Mouse (Mus musculus) midbrain, embryonic 13.5 days (tissue): Measurements from ENCODE around the gene Chchd10. TPM values are rescaled to one million over a fixed set of nuclear protein-coding genes. Genes with fewer than 3 reads are reported as not detected.

Experiments
- ATAC-seq: fragments of 200-750 bp; cut with Nextera tagmentation; 2 replicates; pipeline ENCODE4 v1.8.0; 2017; ENCODE audit warnings: mild to moderate bottlenecking, moderate TSS enrichment, moderate library complexity
- H3K27ac ChIP-seq: fragments of 300-500 bp; sonication (generic); 2 replicates; pipeline ENCODE4 v1.5.1; 2015; ENCODE audit warnings: inconsistent platforms, mild to moderate bottlenecking, moderate library complexity
- H3K27me3 ChIP-seq: fragments of 300-500 bp; sonication (generic); 2 replicates; pipeline ENCODE4 v1.6.1; 2015; ENCODE audit warnings: mild to moderate bottlenecking, inconsistent platforms
- H3K36me3 ChIP-seq: fragments of 300-500 bp; sonication (generic); 2 replicates; pipeline ENCODE4 v1.6.1; 2015; ENCODE audit warnings: mild to moderate bottlenecking, inconsistent platforms
- H3K4me1 ChIP-seq: fragments of 300-500 bp; sonication (generic); replicated peaks from 2 replicates; pipeline ENCODE4 v1.6.1; 2015; ENCODE audit warnings: inconsistent platforms
- H3K4me2 ChIP-seq: fragments of 300-500 bp; sonication (generic); replicated peaks from 2 replicates; pipeline ENCODE4 v1.6.1; 2015; ENCODE audit warnings: moderate library complexity, mild to moderate bottlenecking, inconsistent platforms
- H3K4me3 ChIP-seq: fragments of 300-500 bp; sonication (generic); replicated peaks from 2 replicates; pipeline ENCODE4 v1.5.1; 2015; ENCODE audit warnings: mild to moderate bottlenecking, inconsistent platforms
- H3K9ac ChIP-seq: fragments of 300-500 bp; sonication (generic); replicated peaks from 2 replicates; pipeline ENCODE4 v1.6.1; 2015; ENCODE audit warnings: mild to moderate bottlenecking, inconsistent platforms
- H3K9me3 ChIP-seq: fragments of 300-500 bp; sonication (generic); 2 replicates; pipeline ENCODE4 v1.6.1; 2016; ENCODE audit warnings: mild to moderate bottlenecking, inconsistent platforms
- WGBS: fragments of 180-500 bp; shearing (Covaris S2); methylation state at CpG from one replicate; pipeline ENCODE4 v1.1.7; 2015; 5-methylcytosine and 5-hydroxymethylcytosine counted together
- polyA plus RNA-seq: library from polyadenylated mRNA; unstranded; fragments of >200 nt; fragmentation: Nextera tagmentation; extraction: Ambion mirVana; gene quantifications from 2 replicates; pipeline ENCODE4 v1.2.1, GENCODE M21; 2015

Chchd10 gene
- polyA plus RNA-seq, 1 experiment from 2014 or later, result 17.1 TPM

GRCm38 (mm10) chr10:75931311-75931710 is 1.6 kb upstream of the Chchd10 start:
- peaks cover 42% of the 10 kb centered on the region for H3K27me3 ChIP-seq
- H3K4me2 ChIP-seq, result peak overlapping the region; percentile 91
- H3K4me1 ChIP-seq, result peaks cover 43% of the 10 kb centered on the region
- H3K27ac ChIP-seq, result no peak overlapping the region
- peak overlapping the region; percentile 85 for H3K9ac ChIP-seq
- no peak for ATAC-seq
- WGBS, result 25% methylated on average over 7 of the region's 7 CpGs
- H3K4me3 ChIP-seq, result peak overlapping the region; percentile 49
- H3K36me3 ChIP-seq, result peaks cover 21% of the 10 kb centered on the region; the same call in 1 of the 2 replicates
- H3K9me3 ChIP-seq, result no peaks in the 10 kb centered on the region

DNA sequence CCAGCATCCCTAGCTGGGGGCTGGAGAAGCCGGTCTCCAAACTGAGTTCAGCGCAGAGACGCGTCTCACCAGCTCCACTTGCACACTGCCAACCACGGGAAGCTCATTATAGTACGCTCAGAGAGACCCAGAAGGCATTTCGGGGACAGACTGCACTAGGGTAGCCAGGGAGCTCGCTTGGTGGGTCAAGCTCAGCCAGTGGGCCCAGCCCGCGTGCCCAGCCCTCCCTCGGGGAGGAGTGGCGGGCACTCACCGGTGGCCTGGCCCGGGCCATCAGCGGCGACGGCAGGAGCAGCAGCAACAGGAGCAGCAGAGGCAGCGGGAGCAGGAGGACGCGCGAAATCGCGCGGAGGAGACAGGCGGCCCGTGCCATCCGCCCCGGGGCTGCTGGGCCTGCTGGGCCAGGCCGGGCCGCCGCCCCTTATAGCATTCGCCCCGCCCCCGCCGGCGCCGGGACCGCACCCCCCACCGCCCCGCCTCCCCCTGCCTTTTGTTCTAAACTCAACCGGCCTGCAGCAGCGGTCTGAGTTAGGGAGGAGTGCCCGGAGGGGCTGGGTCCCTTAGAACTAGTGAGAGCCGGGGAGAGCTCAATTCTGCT is 750 bp upstream of the Chchd10 start:
- peaks cover 12% of the 10 kb centered on the region; the same call in 1 of the 2 replicates for H3K36me3 ChIP-seq
- under 1% methylated on average over 37 of the region's 44 CpGs for WGBS
- peak overlapping the region; percentile 85 for H3K9ac ChIP-seq
- peaks cover 45% of the 10 kb centered on the region for H3K4me1 ChIP-seq
- peak overlapping the region; percentile 17; the same call in 1 of the 2 replicates for H3K27ac ChIP-seq
- peaks cover 50% of the 10 kb centered on the region for H3K27me3 ChIP-seq
- H3K4me3 ChIP-seq, result peak overlapping the region; percentile 49
- H3K9me3 ChIP-seq, result no peaks in the 10 kb centered on the region
- ATAC-seq, result peak; percentile 62
- H3K4me2 ChIP-seq, result peak overlapping the region; percentile 91

GRCm38 (mm10) chr10:75934991-75935390 is 2.1 kb downstream of the Chchd10 start:
- H3K4me1 ChIP-seq, result peaks cover 50% of the 10 kb centered on the region
- H3K4me2 ChIP-seq, result peak overlapping the region; percentile 84
- no peak overlapping the region for H3K9ac ChIP-seq
- H3K36me3 ChIP-seq, result no peaks in the 10 kb centered on the region
- no peak for ATAC-seq
- peak overlapping the region; percentile 50 for H3K4me3 ChIP-seq
- WGBS, result 78% methylated on average over 1 of the region's 1 CpGs
- peaks cover 58% of the 10 kb centered on the region for H3K27me3 ChIP-seq
- H3K27ac ChIP-seq, result no peak overlapping the region
- H3K9me3 ChIP-seq, result no peaks in the 10 kb centered on the region

- no peaks in the 10 kb centered on the region for H3K9me3 ChIP-seq
- peak within 1 kb of the TSS; percentile 50 for H3K4me3 ChIP-seq
- H3K9ac ChIP-seq, result peak within 1 kb of the TSS; percentile 57
- WGBS, result 2% methylated on average over 51 of the region's 51 CpGs
- peaks cover 42% of the 10 kb centered on the region for H3K4me1 ChIP-seq
- no peaks in the 10 kb centered on the region for H3K36me3 ChIP-seq
- no peak within 1 kb of the TSS for H3K27ac ChIP-seq
- peak within 1 kb of the TSS; percentile 84 for H3K4me2 ChIP-seq
- H3K27me3 ChIP-seq, result peaks cover 52% of the 10 kb centered on the region
- peak; percentile 64 for ATAC-seq
These were observed 3.0 kb downstream of the Chchd10 start, which contains the start of gene Mmp11 for GRCm38 (mm10) chr10:75935680-75936541. TSS of gene Mmp11 (minus strand) at chr10:75936496.

DNA sequence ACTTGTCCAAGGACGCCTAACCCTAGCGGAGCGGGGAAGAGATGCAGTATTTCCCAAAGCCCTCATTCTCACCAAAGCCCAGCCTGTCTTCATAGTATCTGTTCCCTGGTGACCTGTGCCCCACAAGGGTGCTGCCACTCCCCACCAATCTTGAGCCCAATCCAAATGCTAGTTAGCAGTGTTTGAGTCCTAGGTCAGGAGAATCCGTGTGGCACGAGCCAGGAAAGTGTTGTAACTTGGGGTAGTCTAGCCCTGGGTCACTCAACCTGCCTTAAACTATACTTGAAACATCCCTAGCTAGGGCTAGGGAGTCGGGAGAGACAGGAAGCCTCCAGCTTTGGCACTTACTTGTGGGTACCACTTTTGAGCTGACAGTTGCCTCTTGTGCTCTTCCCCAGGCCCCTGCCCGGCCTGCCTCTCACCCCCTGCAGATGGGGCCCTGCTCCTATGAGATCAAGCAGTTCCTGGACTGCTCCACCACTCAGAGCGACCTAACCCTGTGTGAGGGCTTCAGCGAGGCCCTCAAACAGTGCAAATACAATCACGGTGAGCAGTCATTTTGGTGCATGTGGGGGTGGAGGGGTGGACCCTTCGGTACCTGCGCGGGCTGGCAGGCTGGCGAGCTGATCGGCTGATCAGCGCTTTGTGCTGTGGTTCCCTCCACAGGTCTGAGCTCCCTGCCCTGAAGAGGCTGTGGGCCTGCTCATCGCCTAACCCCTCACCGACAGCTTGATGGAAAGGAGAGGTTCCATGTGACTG is 4.2 kb downstream of the Chchd10 start:
- ATAC-seq, result no peak
- H3K36me3 ChIP-seq, result no peaks in the 10 kb centered on the region
- H3K4me1 ChIP-seq, result peaks cover 30% of the 10 kb centered on the region
- H3K9me3 ChIP-seq, result no peaks in the 10 kb centered on the region
- WGBS, result 36% methylated on average over 18 of the region's 18 CpGs
- H3K27me3 ChIP-seq, result peaks cover 42% of the 10 kb centered on the region
- no peak overlapping the region for H3K4me3 ChIP-seq
- no peak overlapping the region for H3K9ac ChIP-seq
- no peak overlapping the region; the same call in 1 of the 2 replicates for H3K4me2 ChIP-seq
- no peak overlapping the region for H3K27ac ChIP-seq

- Histone ChIP-seq H3K9me3 (no peaks in the 10 kb centered on the region), H3K9ac (no peak overlapping the region), H3K27me3 (peaks cover 38% of the 10 kb centered on the region), H3K27ac (no peak overlapping the region), H3K4me2 (no peak overlapping the region), H3K36me3 (no peaks in the 10 kb centered on the region), H3K4me3 (no peak overlapping the region), H3K4me1 (peaks cover 21% of the 10 kb centered on the region)
- WGBS, result 47% methylated on average over 10 of the region's 10 CpGs
- ATAC-seq, result no peak
These were observed 5.1 kb downstream of the Chchd10 start for GRCm38 (mm10) chr10:75937851-75938643.

DNA sequence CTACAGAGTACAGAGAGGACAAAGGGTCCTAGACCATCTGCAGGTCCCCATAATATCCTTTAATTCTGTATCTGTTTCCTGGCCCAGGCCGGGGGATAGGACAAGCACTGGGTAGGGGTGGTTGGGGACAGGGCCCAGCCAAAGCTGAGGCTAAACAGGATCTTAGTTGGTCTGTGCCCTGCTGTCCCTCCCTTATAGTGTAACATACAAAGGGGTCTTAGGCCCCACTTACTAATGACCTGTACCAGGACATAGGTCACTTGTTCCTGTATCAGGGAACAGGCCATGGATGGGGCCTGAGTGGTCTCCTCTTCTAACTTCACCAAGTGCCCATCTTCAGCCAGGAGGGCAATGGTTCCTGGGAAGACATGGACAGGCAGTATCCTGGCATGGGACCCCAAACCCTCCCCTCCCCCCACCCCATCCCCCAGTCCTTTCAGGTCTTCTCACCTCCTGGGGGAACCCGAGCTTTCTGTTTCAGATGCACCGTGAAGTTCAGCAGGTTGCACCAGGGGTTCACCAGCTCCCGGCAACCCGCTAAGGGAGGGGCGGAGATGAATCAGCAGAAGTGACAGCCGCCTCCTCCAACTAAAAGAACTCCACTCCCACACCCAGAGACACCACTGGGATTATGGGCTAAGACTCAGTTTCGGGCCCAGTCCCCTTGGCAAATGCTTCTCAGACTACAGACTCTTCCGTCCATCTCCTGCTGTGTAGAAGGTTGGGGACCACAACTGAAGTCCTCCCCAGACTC is 6.7 kb downstream of the Chchd10 start:
- no peak overlapping the region for H3K27ac ChIP-seq
- H3K36me3 ChIP-seq, result no peaks in the 10 kb centered on the region
- H3K4me3 ChIP-seq, result no peak overlapping the region
- no peaks in the 10 kb centered on the region for H3K9me3 ChIP-seq
- H3K27me3 ChIP-seq, result peaks cover 30% of the 10 kb centered on the region
- no peak overlapping the region for H3K9ac ChIP-seq
- no peak for ATAC-seq
- H3K4me2 ChIP-seq, result no peak overlapping the region
- WGBS, result 41% methylated on average over 9 of the region's 9 CpGs
- H3K4me1 ChIP-seq, result peaks cover 29% of the 10 kb centered on the region

DNA sequence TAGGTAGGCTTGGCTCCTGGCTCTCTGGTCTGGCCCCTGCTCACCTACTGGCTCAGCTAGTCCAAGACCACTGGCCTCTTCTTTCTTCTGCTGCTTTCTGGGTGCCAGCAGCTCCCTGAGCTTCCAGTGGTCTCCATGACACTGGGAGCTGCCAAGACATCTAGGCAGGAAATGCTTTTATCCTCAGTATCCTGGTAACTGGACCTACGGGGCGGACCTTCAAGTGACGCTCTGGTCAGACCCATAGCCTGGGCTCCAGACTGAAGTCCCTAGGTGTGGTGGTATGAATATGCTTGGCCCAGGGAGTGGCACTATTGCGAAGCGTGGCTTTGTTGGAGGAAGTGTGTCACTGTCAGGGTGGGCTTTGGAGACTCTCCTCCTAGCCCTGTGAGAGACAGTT is 7.6 kb downstream of the Chchd10 start, which contains the start of gene Gm867:
Gene Gm867, minus strand, starts transcription at position 153 of the 400 bp plus-strand sequence.
- H3K4me1 ChIP-seq, result peaks cover 25% of the 10 kb centered on the region
- no peak within 1 kb of the TSS for H3K27ac ChIP-seq
- H3K9ac ChIP-seq, result no peak within 1 kb of the TSS
- H3K4me3 ChIP-seq, result no peak within 1 kb of the TSS
- H3K4me2 ChIP-seq, result no peak within 1 kb of the TSS
- no peak for ATAC-seq
- H3K36me3 ChIP-seq, result no peaks in the 10 kb centered on the region
- H3K27me3 ChIP-seq, result peaks cover 24% of the 10 kb centered on the region
- 80% methylated on average over 5 of the region's 5 CpGs for WGBS
- H3K9me3 ChIP-seq, result no peaks in the 10 kb centered on the region

DNA sequence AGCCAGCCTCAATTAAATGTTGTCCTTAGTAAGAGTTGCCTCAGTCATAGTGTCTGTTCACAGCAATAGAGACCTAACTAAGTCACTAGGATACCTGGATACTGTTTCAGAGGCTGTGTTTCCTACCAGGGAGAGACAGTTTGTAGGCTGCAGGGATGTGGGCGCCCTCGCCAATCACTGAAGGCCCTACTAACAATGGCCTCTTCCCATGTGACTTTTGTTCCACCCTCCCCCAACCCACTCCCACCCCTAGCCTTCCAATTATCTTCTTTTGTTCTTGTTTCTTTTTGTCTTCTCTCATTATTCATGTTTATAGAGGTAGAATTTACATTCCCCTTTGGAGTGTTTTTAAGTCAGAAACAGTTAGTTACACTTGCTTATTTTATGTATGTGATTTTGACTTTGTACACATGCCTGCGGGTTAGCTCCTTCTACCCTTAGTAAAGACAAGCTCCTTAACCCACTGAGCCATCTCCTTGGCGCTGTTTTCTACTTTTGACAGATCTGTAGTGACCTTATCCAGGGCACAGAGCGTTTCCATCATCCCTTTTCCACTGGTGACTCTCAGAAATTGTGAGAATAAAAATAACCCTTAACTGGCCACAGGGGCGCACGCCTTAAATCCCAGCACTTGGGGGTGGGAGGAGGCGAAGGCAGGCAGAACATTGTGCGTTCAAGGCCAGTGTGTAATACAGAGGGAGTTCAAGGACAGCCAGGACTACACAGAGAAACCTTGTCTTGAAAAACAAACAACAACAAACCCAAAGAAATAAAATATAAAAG is 8.3 kb downstream of the Chchd10 start:
- Histone ChIP-seq H3K4me1 (peaks cover 18% of the 10 kb centered on the region), H3K9me3 (no peaks in the 10 kb centered on the region), H3K27me3 (peaks cover 19% of the 10 kb centered on the region), H3K36me3 (no peaks in the 10 kb centered on the region), H3K4me3 (no peak overlapping the region), H3K4me2 (no peak overlapping the region), H3K9ac (no peak overlapping the region), H3K27ac (no peak overlapping the region)
- 63% methylated on average over 9 of the region's 9 CpGs for WGBS
- no peak for ATAC-seq

DNA sequence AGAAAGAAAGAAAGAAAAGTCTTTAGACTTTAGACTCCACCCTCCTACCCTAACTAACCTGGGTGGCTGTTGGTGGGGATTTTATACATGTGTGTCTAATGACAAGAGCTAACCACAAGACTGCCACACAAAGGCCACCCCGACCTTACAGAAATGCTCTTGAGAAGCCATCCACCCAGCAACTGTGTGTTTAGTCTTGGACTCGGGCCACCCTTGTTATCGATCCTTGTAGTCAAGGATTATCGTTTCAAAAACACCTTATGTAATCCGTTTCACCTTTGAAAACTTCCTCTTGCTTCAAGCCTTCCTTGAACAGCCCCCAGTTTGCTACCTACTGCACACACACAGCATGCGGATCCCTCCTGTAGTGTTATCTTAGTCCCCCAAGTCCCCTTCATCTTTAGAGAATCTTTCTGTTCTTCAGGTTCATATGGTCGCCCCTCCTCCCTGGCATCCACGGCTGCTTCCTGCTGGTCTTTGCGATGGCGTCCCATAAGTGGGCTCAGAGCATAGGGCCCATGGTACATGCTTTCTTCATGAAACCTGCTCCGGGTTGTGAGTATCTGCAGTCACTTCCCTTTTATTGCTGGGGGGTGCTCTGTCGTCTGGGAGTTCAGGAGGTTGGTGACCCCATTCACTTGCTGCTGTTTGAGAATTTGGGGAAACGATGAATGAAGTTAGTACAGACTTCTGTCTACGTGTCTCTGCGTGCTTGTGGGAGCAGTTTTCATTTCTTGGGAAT is 10.0 kb downstream of the Chchd10 start, which contains the start of gene Vpreb3:
Gene Vpreb3, plus strand, starts transcription at position 322 of the 742 bp plus-strand sequence.
- Histone ChIP-seq H3K27ac (0 out of 2 replicates have a peak within 1 kb of the TSS, but pooled peaks have one; percentile 14), H3K4me2 (no peak within 1 kb of the TSS), H3K27me3 (peaks cover 4% of the 10 kb centered on the region; the same call in 1 of the 2 replicates), H3K4me3 (no peak within 1 kb of the TSS), H3K4me1 (peaks cover 9% of the 10 kb centered on the region), H3K36me3 (no peaks in the 10 kb centered on the region), H3K9me3 (no peaks in the 10 kb centered on the region), H3K9ac (no peak within 1 kb of the TSS)
- no peak for ATAC-seq
- 84% methylated on average over 15 of the region's 15 CpGs for WGBS
